Mouse (Mus musculus): ENCODE measurements at regions not wholly inside any gene's neighbourhood (a gene's known extent, or its start where the extent isn't known, plus 50 kb on each side); places are given as distances from the start of the nearest gene placed in this dataset.

DNA sequence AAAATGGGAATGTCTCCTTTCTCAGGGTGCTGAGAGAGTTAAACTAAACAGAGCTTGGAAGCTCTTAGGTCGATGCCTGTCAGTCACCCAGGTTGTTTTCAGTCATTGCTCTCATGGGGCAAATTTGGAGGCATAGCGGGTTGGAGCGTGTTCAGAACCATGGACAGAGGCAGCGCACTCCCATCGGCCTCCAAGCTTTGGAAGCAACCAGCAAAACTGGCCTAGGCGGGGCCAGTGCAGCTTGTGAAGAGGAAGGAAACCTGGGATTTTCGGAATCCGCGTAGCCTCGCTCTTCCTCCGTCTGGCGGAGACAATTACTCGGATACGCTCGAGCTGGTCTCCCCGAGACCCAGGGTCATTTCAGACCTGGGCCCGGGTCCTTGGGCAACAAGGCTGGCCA lies 63.4 kb upstream of the Pax2 start:
- peak; percentile 21 to 58 for DNase-seq

DNA sequence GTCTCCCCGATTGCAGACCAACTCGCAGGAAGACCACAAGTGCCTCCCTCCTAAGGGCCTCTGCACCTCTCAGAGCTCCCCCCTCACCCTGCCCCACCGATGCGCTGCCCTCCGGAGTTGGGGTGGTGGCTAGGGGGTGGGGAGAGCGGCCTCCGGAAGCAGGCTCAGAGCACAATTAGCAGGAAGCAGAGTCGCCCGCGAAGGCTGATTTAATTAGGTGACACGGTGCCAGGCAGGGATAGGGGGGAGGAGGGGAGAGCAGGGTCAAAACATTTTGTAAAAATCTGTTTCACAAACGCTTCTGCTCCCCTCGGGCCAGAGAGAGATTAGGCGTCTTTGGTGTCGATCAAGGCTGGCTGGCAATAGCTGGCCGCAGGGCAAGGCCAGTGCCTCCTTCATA lies 63.0 kb upstream of the Pax2 start:
- DNase-seq, result no peak

DNA sequence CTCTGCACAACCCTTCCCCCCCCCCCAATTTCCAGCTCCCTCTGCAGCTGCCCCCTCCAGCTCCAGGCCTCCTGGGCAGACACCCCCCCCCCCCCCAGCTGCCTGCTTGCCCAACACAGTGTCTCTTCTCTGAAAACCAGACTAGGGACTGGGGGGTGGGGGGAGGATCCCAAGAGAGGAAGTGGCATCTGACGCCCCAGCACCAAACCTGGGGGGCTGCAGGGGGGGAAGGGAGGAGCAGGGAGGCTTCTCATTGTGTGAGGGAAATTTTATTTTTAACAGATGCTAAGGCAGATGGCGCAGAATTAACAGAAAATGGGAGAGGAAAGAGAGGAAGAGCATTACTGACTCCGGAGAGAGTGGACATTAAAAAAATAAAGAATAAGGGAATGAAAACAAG lies 60.5 kb upstream of the Pax2 start:
- DNase-seq, result no peak

DNA sequence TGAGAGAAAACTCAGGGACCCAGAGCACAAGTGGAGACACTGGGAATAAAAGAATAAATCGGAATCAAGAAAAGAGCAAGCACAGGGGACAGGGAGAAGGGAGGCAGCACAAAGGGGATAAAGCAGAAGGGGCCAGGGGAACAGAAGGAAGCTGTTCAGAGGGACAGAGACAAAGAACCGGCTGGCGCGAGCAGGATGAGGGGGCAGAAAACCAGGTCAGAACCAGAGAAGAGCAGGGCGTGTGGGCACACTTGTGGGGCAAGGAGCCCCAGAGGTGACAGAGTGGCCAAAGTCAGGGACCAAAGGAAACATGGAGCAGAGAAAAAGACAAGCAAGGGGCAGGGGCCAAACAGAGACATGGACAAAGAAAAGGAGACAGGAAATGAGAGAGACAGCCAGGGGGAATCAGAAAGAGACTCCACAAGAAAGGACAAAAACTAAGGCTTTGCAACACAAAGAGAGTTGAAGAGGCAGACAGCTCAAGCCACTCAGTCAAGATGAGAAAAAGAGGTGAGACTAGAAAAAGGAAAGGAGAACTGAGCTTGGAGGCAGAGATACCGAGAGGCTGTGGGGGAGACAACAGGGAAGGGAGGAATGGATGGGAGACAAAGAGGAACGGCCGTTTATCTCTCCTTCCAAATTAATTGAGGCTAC lies 59.7 kb upstream of the Pax2 start:
- no peak for DNase-seq

DNA sequence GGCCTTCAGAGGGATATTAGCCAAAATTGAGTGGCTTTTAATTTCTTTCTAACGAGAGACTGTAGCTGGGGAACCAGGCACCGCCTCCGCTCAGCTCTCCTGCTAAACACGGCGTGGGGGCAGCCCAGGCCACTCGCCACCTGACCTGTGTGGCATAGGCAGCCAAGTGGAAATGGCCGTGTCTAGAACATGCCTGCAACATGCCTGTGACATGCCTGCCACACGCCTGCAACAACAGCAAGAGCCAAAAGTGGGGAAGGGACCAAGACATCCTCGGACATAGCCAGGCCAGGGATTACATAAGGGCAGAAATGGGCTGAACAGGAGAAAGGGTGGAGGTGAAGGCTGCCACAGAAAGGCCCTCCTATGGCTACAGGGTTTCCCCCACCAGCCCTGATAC lies 59.1 kb upstream of the Pax2 start:
- DNase-seq, result no peak

DNA sequence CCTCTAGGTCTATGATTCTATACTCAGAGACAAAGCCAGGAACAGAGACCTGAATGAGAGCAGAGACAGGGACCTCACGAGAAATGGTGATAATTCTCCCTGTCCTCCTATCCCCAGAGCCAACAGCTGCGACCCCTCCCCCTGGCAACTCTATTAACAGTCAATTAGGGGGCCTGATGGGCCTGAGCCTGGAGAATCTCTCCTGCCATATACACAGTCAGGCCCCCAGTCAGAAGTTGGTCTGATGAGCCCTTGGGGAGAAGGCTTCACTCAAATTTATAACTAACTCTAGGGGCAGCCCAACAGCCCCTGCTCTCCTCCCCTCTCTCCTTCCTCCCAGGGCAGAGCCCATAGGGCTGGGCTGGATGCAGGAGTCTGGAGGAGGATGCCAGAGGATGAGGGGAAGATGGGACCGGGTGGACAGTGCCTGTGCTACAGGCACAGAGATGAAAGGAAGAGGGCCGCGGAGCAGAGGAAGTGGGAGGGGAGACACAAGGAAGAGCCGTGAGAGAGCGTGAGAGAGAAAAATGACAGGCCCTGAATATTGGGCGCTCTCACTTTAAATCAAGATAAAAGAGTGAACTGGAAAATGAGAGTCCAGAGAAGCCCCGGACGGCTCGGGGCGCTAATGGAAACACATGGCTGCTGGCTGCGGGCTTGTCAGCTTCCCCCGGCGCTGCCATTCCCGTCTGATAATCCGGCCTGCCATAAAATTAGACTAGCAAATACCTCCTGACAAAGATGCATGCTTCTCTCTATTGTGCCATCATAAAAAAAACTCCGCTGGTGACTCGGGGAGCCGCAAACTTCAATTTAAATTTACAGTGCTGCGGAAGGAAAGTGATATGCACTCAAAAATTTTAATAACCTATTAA lies 57.2 kb upstream of the Pax2 start:
- DNase-seq, result no peak

Data from heart, adult 18-20 months (tissue).